Mouse (Mus musculus): ENCODE results near the gene Krt36. TPM values are rescaled to one million over a fixed set of nuclear protein-coding genes. Genes with fewer than 3 reads are reported as not detected.

The Krt36 gene
- total RNA-seq, 1 experiment = 0.13 TPM

- Histone ChIP-seq H3K9me3 (ENCODE audit: control insufficient read depth, insufficient read depth, low read depth, low read length) (no peaks in the 10 kb centered on the region), H3K9ac (ENCODE audit: insufficient read depth, low read depth, low read length, poor library complexity, severe bottlenecking) (no peak overlapping the region), H3K36me3 (ENCODE audit: control insufficient read depth, insufficient read depth, low read length, poor library complexity, severe bottlenecking) (no peaks in the 10 kb centered on the region), H3K4me3 (ENCODE audit: insufficient read depth in 1 of 2, low read depth in 1 of 2, low read length in 2 of 2, poor library complexity in 1 of 2, severe bottlenecking in 1 of 2) (no peak overlapping the region), H3K4me1 (ENCODE audit: control insufficient read depth in 2 of 2, insufficient read depth in 2 of 2, low read length in 2 of 2, poor library complexity in 1 of 2) (0 out of 4 replicates have a peak, but pooled peaks cover 0 to 4% of the 10 kb centered on the region in 2 experiments), H3K27ac (ENCODE audit: insufficient read depth, low read depth, low read length, poor library complexity, severe bottlenecking) (no peak overlapping the region)
- in situ Hi-C loops (cut with MboI; ENCODE audit: low sequenced_read_pairs in 2 of 2, unreplicated experiment in 2 of 2) = no loop called here
- no peak for TF ChIP-seq ZC3H11A (IDR thresholded peaks at IDR 0.05; ENCODE audit: borderline replicate concordance, low read depth, low read length)
- TF ChIP-seq CHD2 (IDR thresholded peaks at IDR 0.05; ENCODE audit: low read depth, low read length) = no peak
- no peak for TF ChIP-seq ZNF384 (IDR thresholded peaks at IDR 0.05; ENCODE audit: low read depth, low read length)
- TF ChIP-seq HCFC1 (IDR thresholded peaks at IDR 0.05; ENCODE audit: borderline replicate concordance, insufficient read depth, low read length) = no peak
- no peak for TF ChIP-seq MAFK (IDR thresholded peaks at IDR 0.05; ENCODE audit: insufficient read depth, low read depth, low read length)
- DNase-seq (ENCODE audit: low read depth, low spot score) = no peak
Observed at GRCm38 (mm10) chr11:100137693-100138092, 32.3 kb upstream of the Krt36 start.

- Histone ChIP-seq H3K9ac (ENCODE audit: insufficient read depth, low read depth, low read length, poor library complexity, severe bottlenecking) (no peak overlapping the region), H3K27ac (ENCODE audit: insufficient read depth, low read depth, low read length, poor library complexity, severe bottlenecking) (no peak overlapping the region), H3K4me1 (ENCODE audit: control insufficient read depth in 2 of 2, insufficient read depth in 2 of 2, low read length in 2 of 2, poor library complexity in 1 of 2) (0 out of 4 replicates have a peak, but pooled peaks cover 0 to 4% of the 10 kb centered on the region in 2 experiments), H3K9me3 (ENCODE audit: control insufficient read depth, insufficient read depth, low read depth, low read length) (no peaks in the 10 kb centered on the region), H3K4me3 (ENCODE audit: insufficient read depth in 1 of 2, low read depth in 1 of 2, low read length in 2 of 2, poor library complexity in 1 of 2, severe bottlenecking in 1 of 2) (no peak overlapping the region), H3K36me3 (ENCODE audit: control insufficient read depth, insufficient read depth, low read length, poor library complexity, severe bottlenecking) (no peaks in the 10 kb centered on the region)
- no peak for DNase-seq (ENCODE audit: low read depth, low spot score)
- TF ChIP-seq ZNF384 (IDR thresholded peaks at IDR 0.05; ENCODE audit: low read depth, low read length) = no peak
- TF ChIP-seq CHD2 (IDR thresholded peaks at IDR 0.05; ENCODE audit: low read depth, low read length) = no peak
- no peak for TF ChIP-seq ZC3H11A (IDR thresholded peaks at IDR 0.05; ENCODE audit: borderline replicate concordance, low read depth, low read length)
- no peak for TF ChIP-seq MAFK (IDR thresholded peaks at IDR 0.05; ENCODE audit: insufficient read depth, low read depth, low read length)
- TF ChIP-seq HCFC1 (IDR thresholded peaks at IDR 0.05; ENCODE audit: borderline replicate concordance, insufficient read depth, low read length) = no peak
- in situ Hi-C loops (cut with MboI; ENCODE audit: low sequenced_read_pairs in 2 of 2, unreplicated experiment in 2 of 2) = no loop called here
Observed at GRCm38 (mm10) chr11:100136559-100136958, 31.1 kb upstream of the Krt36 start.

- in situ Hi-C loops (cut with MboI; ENCODE audit: low sequenced_read_pairs in 2 of 2, unreplicated experiment in 2 of 2) = no loop called here
- no peak for TF ChIP-seq CHD2 (IDR thresholded peaks at IDR 0.05; ENCODE audit: low read depth, low read length)
- TF ChIP-seq ZC3H11A (IDR thresholded peaks at IDR 0.05; ENCODE audit: borderline replicate concordance, low read depth, low read length) = no peak
- TF ChIP-seq HCFC1 (IDR thresholded peaks at IDR 0.05; ENCODE audit: borderline replicate concordance, insufficient read depth, low read length) = no peak
- TF ChIP-seq MAFK (IDR thresholded peaks at IDR 0.05; ENCODE audit: insufficient read depth, low read depth, low read length) = no peak
- no peak for TF ChIP-seq ZNF384 (IDR thresholded peaks at IDR 0.05; ENCODE audit: low read depth, low read length)
- Histone ChIP-seq H3K4me1 (ENCODE audit: control insufficient read depth in 2 of 2, insufficient read depth in 2 of 2, low read length in 2 of 2, poor library complexity in 1 of 2) (0 out of 4 replicates have a peak, but pooled peaks cover 0 to 4% of the 10 kb centered on the region in 2 experiments), H3K27ac (ENCODE audit: insufficient read depth, low read depth, low read length, poor library complexity, severe bottlenecking) (no peak within 1 kb of the TSS), H3K9me3 (ENCODE audit: control insufficient read depth, insufficient read depth, low read depth, low read length) (no peaks in the 10 kb centered on the region), H3K4me3 (ENCODE audit: insufficient read depth in 1 of 2, low read depth in 1 of 2, low read length in 2 of 2, poor library complexity in 1 of 2, severe bottlenecking in 1 of 2) (no peak within 1 kb of the TSS), H3K36me3 (ENCODE audit: control insufficient read depth, insufficient read depth, low read length, poor library complexity, severe bottlenecking) (no peaks in the 10 kb centered on the region), H3K9ac (ENCODE audit: insufficient read depth, low read depth, low read length, poor library complexity, severe bottlenecking) (no peak within 1 kb of the TSS)
- no peak for DNase-seq (ENCODE audit: low read depth, low spot score)
Observed at GRCm38 (mm10) chr11:100135731-100136130, 30.3 kb upstream of the Krt36 start, which contains the start of gene Krt15. TSS of gene Krt15 (minus strand) at chr11:100135928.

GRCm38 (mm10) chr11:100124901-100125300 lies 19.5 kb upstream of the Krt36 start:
- in situ Hi-C loops (cut with MboI; ENCODE audit: low sequenced_read_pairs in 2 of 2, unreplicated experiment in 2 of 2) = no loop called here
- H3K36me3 ChIP-seq (ENCODE audit: control insufficient read depth, insufficient read depth, low read length, poor library complexity, severe bottlenecking) = no peaks in the 10 kb centered on the region
- H3K9me3 ChIP-seq (ENCODE audit: control insufficient read depth, insufficient read depth, low read depth, low read length) = no peaks in the 10 kb centered on the region
- H3K4me1 ChIP-seq (ENCODE audit: control insufficient read depth in 2 of 2, insufficient read depth in 2 of 2, low read length in 2 of 2, poor library complexity in 1 of 2) = no peaks in the 10 kb centered on the region
- H3K27ac ChIP-seq (ENCODE audit: insufficient read depth, low read depth, low read length, poor library complexity, severe bottlenecking) = no peak overlapping the region
- H3K9ac ChIP-seq (ENCODE audit: insufficient read depth, low read depth, low read length, poor library complexity, severe bottlenecking) = no peak overlapping the region
- H3K4me3 ChIP-seq (ENCODE audit: insufficient read depth in 1 of 2, low read depth in 1 of 2, low read length in 2 of 2, poor library complexity in 1 of 2, severe bottlenecking in 1 of 2) = no peak overlapping the region
- no peak for DNase-seq (ENCODE audit: low read depth, low spot score)
- no peak for TF ChIP-seq ZNF384 (IDR thresholded peaks at IDR 0.05; ENCODE audit: low read depth, low read length)
- TF ChIP-seq HCFC1 (IDR thresholded peaks at IDR 0.05; ENCODE audit: borderline replicate concordance, insufficient read depth, low read length) = no peak
- TF ChIP-seq ZC3H11A (IDR thresholded peaks at IDR 0.05; ENCODE audit: borderline replicate concordance, low read depth, low read length) = no peak
- no peak for TF ChIP-seq MAFK (IDR thresholded peaks at IDR 0.05; ENCODE audit: insufficient read depth, low read depth, low read length)
- TF ChIP-seq CHD2 (IDR thresholded peaks at IDR 0.05; ENCODE audit: low read depth, low read length) = no peak
